Mouse (Mus musculus) megakaryocyte progenitor cell, adult 5-6 weeks (primary cell): ENCODE measurements around the gene Zfp639. TPM values are rescaled to one million over a fixed set of nuclear protein-coding genes. Genes with fewer than 3 reads are reported as not detected.
A peak's percentile ranks its signal among the peaks of the same experiment; 100 is the strongest.

Experiments used
- ATAC-seq: replicated peaks from 2 replicates; pipeline ENCODE4 v1.8.0; 2016; ENCODE audit warnings: mild to moderate bottlenecking, moderate TSS enrichment, inconsistent platforms; ENCODE audit not compliant: poor library complexity
- total RNA-seq, 2 experiments: library from RNA; stranded (forward) in 1 of 2; stranded (reverse) in 1 of 2; fragments of 157-497, 149-512 nt in 1 of 2; fragments of 200-1000 nt in 1 of 2; gene quantifications; 2 replicates each; pipeline versions ENCODE4 v1.2.3 to v1.2.4; 2015 to 2017

The Zfp639 gene
- total RNA-seq (2015) = 55.2 and 56.9 TPM in 2 replicates
- 43.1 and 49.9 TPM in 2 replicates for total RNA-seq (2017)

DNA sequence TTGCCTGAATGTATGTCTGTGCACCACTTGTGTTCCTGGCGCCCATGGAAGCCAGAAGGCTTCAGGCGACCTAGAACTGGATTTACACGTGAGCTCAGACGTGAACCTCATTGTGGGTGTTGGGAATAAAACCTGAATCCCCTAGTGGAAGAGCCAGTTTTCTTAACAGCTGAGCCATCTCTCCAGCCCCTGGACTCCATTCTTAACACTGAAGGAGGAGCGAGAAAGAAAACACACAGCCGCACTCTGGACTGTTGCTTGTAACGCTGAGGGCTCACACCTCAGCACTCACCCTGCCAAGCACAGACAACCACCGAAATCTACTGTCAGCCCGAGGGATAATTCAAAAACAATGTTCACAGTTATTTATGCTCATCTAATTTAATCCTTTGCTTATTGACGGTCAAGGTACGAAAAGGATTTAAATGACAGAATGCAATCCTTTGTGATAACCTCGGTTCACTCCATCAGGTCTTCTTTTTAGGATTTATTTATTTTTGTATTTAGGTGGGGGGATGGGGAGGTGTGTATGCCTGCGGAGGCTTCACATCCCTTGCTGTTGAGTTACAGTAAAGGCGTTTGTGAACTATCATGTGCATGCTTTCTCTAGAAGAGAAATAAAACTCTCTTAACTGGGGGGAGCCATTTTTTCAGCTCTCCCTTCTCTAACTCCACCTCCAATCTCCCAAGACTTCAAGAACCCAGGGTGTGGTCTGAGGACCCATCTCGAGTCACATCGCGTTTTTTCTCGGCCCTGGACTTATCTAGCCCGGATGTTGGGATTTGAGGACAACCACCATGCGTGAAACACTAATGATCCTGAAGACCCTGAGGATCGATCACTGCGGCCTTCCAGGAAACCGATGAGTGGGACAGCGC, at the start of gene Zfp639:
Gene Zfp639, plus strand, starts transcription at position 764 of the 879 bp plus-strand sequence.
- ATAC-seq = peak; percentile 34

- no peak for ATAC-seq
These were observed 42.7 kb upstream of the Zfp639 start for GRCm38 (mm10) chr3:32467321-32467720.

DNA sequence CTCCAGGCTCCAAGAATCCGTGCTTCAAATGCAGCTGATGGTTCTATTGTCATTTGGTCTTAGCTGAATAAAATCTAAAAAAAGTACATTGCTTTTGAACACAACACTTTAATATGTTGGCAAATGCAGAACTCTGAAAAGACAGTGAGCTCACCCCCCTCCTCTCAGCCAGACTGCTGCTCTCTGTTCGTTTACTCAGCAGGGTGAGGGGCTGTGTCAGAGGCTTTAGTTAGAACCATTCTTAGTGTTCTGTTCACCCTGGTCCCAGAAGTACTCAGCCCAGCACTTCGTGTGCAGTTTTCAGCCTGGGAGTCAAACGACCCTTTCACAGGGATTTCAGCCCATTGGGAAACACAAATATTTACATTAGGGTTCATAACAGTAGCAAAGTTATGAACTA, 41.6 kb upstream of the Zfp639 start:
- ATAC-seq = no peak

DNA sequence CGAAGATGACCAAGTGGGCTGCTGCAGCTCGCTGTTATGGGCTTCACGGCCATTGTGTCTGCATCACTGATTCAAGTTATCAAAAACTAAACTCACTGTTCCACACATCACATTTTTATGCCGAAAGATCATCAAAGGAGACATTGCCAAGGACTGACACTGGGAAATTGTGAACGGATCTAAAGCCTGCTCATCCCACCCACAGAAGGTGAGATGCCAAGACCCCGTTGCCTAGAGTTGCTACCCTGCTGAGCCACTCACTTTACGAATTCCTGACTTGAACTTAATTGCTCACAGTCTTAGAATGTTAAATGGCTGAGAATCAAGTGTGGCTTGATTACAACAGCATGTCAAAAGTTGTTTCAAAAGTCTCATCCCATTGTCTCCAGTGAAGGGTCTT, 39.6 kb upstream of the Zfp639 start:
- no peak for ATAC-seq

- ATAC-seq = no peak
These were observed 39.0 kb upstream of the Zfp639 start for GRCm38 (mm10) chr3:32471098-32471497.

GRCm38 (mm10) chr3:32472191-32472900, 37.7 kb upstream of the Zfp639 start:
- ATAC-seq = no peak

GRCm38 (mm10) chr3:32473184-32473583, 36.9 kb upstream of the Zfp639 start:
- ATAC-seq = no peak

DNA sequence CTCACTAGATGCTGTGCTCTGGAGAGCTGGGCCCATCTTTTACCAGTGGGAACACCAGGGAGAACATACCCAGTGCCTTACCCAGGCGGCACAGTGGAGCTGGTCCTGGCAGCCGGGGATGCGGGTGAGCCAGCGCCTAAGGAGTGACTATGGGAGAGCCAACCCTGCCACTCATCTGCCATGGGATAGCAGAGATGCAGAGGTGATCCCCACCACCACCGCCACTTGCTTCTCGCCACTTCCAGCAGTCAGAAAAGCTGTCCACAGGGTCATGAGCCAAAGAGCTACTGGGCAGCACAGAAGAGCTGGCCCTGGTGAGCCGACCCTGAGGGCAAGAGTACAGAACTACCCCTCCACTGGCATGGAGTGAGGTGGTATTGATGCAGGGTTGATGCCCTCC, 30.1 kb upstream of the Zfp639 start:
- no peak for ATAC-seq

- ATAC-seq = no peak
These were observed 27.0 kb upstream of the Zfp639 start for GRCm38 (mm10) chr3:32483035-32483434.

- no peak for ATAC-seq
These were observed 23.5 kb upstream of the Zfp639 start for GRCm38 (mm10) chr3:32486543-32486942.

- ATAC-seq = no peak
These were observed 21.9 kb upstream of the Zfp639 start for GRCm38 (mm10) chr3:32488172-32488571.

DNA sequence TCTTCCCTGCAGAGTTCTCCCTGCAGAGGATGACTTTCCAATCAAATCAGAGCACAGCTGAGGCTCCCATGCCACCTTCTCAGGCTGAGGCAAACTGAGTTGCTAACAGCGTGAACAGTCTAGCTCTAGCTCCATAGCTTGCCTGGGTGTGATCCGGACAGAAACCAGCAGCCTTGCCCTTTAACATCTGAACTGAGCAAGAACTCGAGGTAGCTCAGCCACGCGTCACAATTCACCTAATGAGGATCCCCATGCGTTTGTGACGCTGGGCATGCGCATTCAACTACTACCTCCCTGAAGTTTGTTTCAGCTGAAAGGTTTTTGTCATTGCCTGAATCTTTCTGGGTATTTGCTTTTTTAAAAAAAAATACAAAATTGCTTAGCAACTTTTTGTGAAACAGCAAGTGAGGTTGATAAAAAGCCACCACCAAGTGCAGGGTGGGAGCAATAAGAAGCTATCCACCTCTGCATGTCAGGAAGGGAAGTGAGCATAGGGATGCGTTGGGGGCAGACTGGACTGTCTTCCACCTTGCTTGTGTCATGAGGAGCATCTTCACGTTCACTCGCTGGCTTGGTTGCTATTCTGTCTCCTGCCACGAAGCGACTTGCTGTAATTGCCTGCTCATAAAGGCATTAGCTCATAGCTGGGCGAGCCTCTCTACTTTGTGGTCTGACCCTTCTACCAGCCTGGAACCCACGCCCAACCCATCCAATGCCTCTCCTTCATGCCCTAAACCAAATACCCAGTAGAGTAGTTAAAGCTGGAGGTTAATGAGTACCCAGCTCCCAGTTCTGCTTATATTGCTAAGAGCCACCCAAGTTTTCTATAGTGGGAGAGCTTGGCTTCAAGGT, 19.8 kb upstream of the Zfp639 start:
- no peak for ATAC-seq

- ATAC-seq = no peak
These were observed 19.1 kb upstream of the Zfp639 start for GRCm38 (mm10) chr3:32490928-32491315.

GRCm38 (mm10) chr3:32492097-32493090, 17.7 kb upstream of the Zfp639 start, which contains the start of gene Kcnmb3:
TSS of gene Kcnmb3 (minus strand) at chr3:32492231.
- ATAC-seq = no peak

- ATAC-seq = peak; percentile 61; the same call in 1 of the 2 replicates
These were observed 15.5 kb upstream of the Zfp639 start for GRCm38 (mm10) chr3:32494387-32495087.

- ATAC-seq = no peak
These were observed 14.8 kb upstream of the Zfp639 start for GRCm38 (mm10) chr3:32495088-32495770.

GRCm38 (mm10) chr3:32495856-32496710, 14.0 kb upstream of the Zfp639 start:
- ATAC-seq = no peak

- ATAC-seq = no peak
These were observed 13.4 kb upstream of the Zfp639 start for GRCm38 (mm10) chr3:32496711-32497070.
